Mouse (Mus musculus) embryonic facial prominence, embryonic 15.5 days (tissue): Measurements from ENCODE around the gene Cdkal1. TPM values are rescaled to one million over a fixed set of nuclear protein-coding genes. Genes with fewer than 3 reads are reported as not detected.

ENCODE experiments used
- ATAC-seq: fragments of 200-750 bp; cut with Nextera tagmentation; 2 replicates; pipeline ENCODE4 v1.8.0; 2017; ENCODE audit warnings: low read depth, moderate TSS enrichment; ENCODE audit not compliant: insufficient number of reproducible peaks, low FRiP score, low TSS enrichment
- H3K27ac ChIP-seq: fragments of 300-500 bp; sonication (generic); replicated peaks from 2 replicates; pipeline ENCODE4 v1.5.1; 2015; ENCODE audit warnings: mild to moderate bottlenecking, inconsistent platforms
- H3K27me3 ChIP-seq: fragments of 300-500 bp; sonication (generic); 2 replicates; pipeline ENCODE4 v1.6.1; 2015; ENCODE audit warnings: inconsistent platforms
- H3K36me3 ChIP-seq: fragments of 300-500 bp; sonication (generic); 2 replicates; pipeline ENCODE4 v1.6.1; 2015; ENCODE audit warnings: mild to moderate bottlenecking, inconsistent platforms
- H3K4me1 ChIP-seq: fragments of 300-500 bp; sonication (generic); 2 replicates; pipeline ENCODE4 v1.6.1; 2015; ENCODE audit warnings: inconsistent platforms
- H3K4me2 ChIP-seq: fragments of 300-500 bp; sonication (generic); replicated peaks from 2 replicates; pipeline ENCODE4 v1.6.1; 2015; ENCODE audit warnings: mild to moderate bottlenecking, inconsistent platforms
- H3K4me3 ChIP-seq: fragments of 300-500 bp; sonication (generic); replicated peaks from 2 replicates; pipeline ENCODE4 v1.5.1; 2015; ENCODE audit warnings: mild to moderate bottlenecking, inconsistent platforms
- H3K9ac ChIP-seq: fragments of 300-500 bp; sonication (generic); 2 replicates; pipeline ENCODE4 v1.6.1; 2015; ENCODE audit warnings: inconsistent platforms
- H3K9me3 ChIP-seq: fragments of 300-500 bp; sonication (generic); replicated peaks from 2 replicates; pipeline ENCODE4 v1.6.1; 2016; ENCODE audit warnings: inconsistent platforms
- WGBS: fragments of 180-500 bp; shearing (Covaris S2); methylation state at CpG from one replicate; pipeline ENCODE4 v1.1.7; 2015; 5-methylcytosine and 5-hydroxymethylcytosine counted together
- polyA plus RNA-seq: library from polyadenylated mRNA; unstranded; fragments of >200 nt; fragmentation: Nextera tagmentation; extraction: Ambion mirVana; gene quantifications from 2 replicates; pipeline ENCODE4 v1.2.1, GENCODE M21; 2015

Gene Cdkal1
- polyA plus RNA-seq, 1 experiment from 2014 or later = 31.2 TPM

GRCm38 (mm10) chr13:29497286-29497685 is 358.2 kb downstream of the Cdkal1 start:
- Histone ChIP-seq H3K4me1 (no peaks in the 10 kb centered on the region), H3K27me3 (no peaks in the 10 kb centered on the region), H3K4me2 (no peak overlapping the region), H3K36me3 (no peaks in the 10 kb centered on the region), H3K9me3 (no peaks in the 10 kb centered on the region), H3K4me3 (no peak overlapping the region), H3K9ac (no peak overlapping the region), H3K27ac (no peak overlapping the region)
- no peak for ATAC-seq
- 63% methylated on average over 7 of the region's 7 CpGs for WGBS

- 41% methylated on average over 8 of the region's 8 CpGs for WGBS
- no peaks in the 10 kb centered on the region for H3K4me1 ChIP-seq
- no peak overlapping the region for H3K9ac ChIP-seq
- no peaks in the 10 kb centered on the region for H3K27me3 ChIP-seq
- no peak overlapping the region for H3K4me3 ChIP-seq
- H3K36me3 ChIP-seq = no peaks in the 10 kb centered on the region
- no peak overlapping the region for H3K4me2 ChIP-seq
- H3K27ac ChIP-seq = no peak overlapping the region
- no peak for ATAC-seq
- no peaks in the 10 kb centered on the region for H3K9me3 ChIP-seq
These were observed 365.1 kb downstream of the Cdkal1 start for GRCm38 (mm10) chr13:29490341-29490740.

GRCm38 (mm10) chr13:29489476-29489875 is 366.0 kb downstream of the Cdkal1 start:
- no peak overlapping the region for H3K4me2 ChIP-seq
- H3K27ac ChIP-seq = no peak overlapping the region
- no peak overlapping the region for H3K9ac ChIP-seq
- WGBS = 83% methylated on average over 5 of the region's 5 CpGs
- no peak overlapping the region for H3K4me3 ChIP-seq
- H3K27me3 ChIP-seq = no peaks in the 10 kb centered on the region
- H3K36me3 ChIP-seq = no peaks in the 10 kb centered on the region
- H3K9me3 ChIP-seq = no peaks in the 10 kb centered on the region
- no peaks in the 10 kb centered on the region for H3K4me1 ChIP-seq
- no peak for ATAC-seq

- no peaks in the 10 kb centered on the region for H3K9me3 ChIP-seq
- no peak overlapping the region for H3K9ac ChIP-seq
- H3K4me2 ChIP-seq = no peak overlapping the region
- H3K4me3 ChIP-seq = no peak overlapping the region
- ATAC-seq = no peak
- no peaks in the 10 kb centered on the region for H3K36me3 ChIP-seq
- H3K27me3 ChIP-seq = no peaks in the 10 kb centered on the region
- WGBS = 69% methylated on average over 3 of the region's 3 CpGs
- H3K4me1 ChIP-seq = no peaks in the 10 kb centered on the region
- H3K27ac ChIP-seq = no peak overlapping the region
These were observed 368.8 kb downstream of the Cdkal1 start for GRCm38 (mm10) chr13:29486709-29487108.

- WGBS = 81% methylated on average over 3 of the region's 3 CpGs
- Histone ChIP-seq H3K9ac (no peak overlapping the region), H3K4me2 (no peak overlapping the region), H3K9me3 (no peaks in the 10 kb centered on the region), H3K36me3 (no peaks in the 10 kb centered on the region), H3K27me3 (no peaks in the 10 kb centered on the region), H3K4me1 (no peaks in the 10 kb centered on the region), H3K27ac (no peak overlapping the region), H3K4me3 (no peak overlapping the region)
- ATAC-seq = no peak
These were observed 371.5 kb downstream of the Cdkal1 start for GRCm38 (mm10) chr13:29483950-29484349.

- H3K36me3 ChIP-seq = no peaks in the 10 kb centered on the region
- no peak for ATAC-seq
- H3K9me3 ChIP-seq = no peaks in the 10 kb centered on the region
- no peaks in the 10 kb centered on the region for H3K27me3 ChIP-seq
- no peaks in the 10 kb centered on the region for H3K4me1 ChIP-seq
- H3K4me2 ChIP-seq = no peak overlapping the region
- H3K4me3 ChIP-seq = no peak overlapping the region
- H3K27ac ChIP-seq = no peak overlapping the region
- no peak overlapping the region for H3K9ac ChIP-seq
- WGBS = 75% methylated on average over 9 of the region's 9 CpGs
These were observed 373.2 kb downstream of the Cdkal1 start for GRCm38 (mm10) chr13:29482147-29482863.

- no peak overlapping the region for H3K27ac ChIP-seq
- 54% methylated on average over 4 of the region's 4 CpGs for WGBS
- no peak overlapping the region for H3K4me2 ChIP-seq
- no peaks in the 10 kb centered on the region for H3K9me3 ChIP-seq
- no peaks in the 10 kb centered on the region for H3K36me3 ChIP-seq
- no peak for ATAC-seq
- H3K4me3 ChIP-seq = no peak overlapping the region
- no peaks in the 10 kb centered on the region for H3K4me1 ChIP-seq
- H3K27me3 ChIP-seq = no peaks in the 10 kb centered on the region
- H3K9ac ChIP-seq = no peak overlapping the region
These were observed 379.1 kb downstream of the Cdkal1 start for GRCm38 (mm10) chr13:29476421-29476820.

GRCm38 (mm10) chr13:29474301-29474700 is 381.2 kb downstream of the Cdkal1 start:
- Histone ChIP-seq H3K9ac (no peak overlapping the region), H3K27me3 (no peaks in the 10 kb centered on the region), H3K4me3 (no peak overlapping the region), H3K4me2 (no peak overlapping the region), H3K27ac (no peak overlapping the region), H3K9me3 (no peaks in the 10 kb centered on the region), H3K36me3 (no peaks in the 10 kb centered on the region), H3K4me1 (no peaks in the 10 kb centered on the region)
- no peak for ATAC-seq
- WGBS = 73% methylated on average over 9 of the region's 9 CpGs

- WGBS = 96% methylated on average over 1 of the region's 1 CpGs
- Histone ChIP-seq H3K36me3 (no peaks in the 10 kb centered on the region), H3K9me3 (no peaks in the 10 kb centered on the region), H3K27me3 (no peaks in the 10 kb centered on the region), H3K27ac (no peak overlapping the region), H3K4me1 (no peaks in the 10 kb centered on the region), H3K4me3 (no peak overlapping the region), H3K4me2 (no peak overlapping the region), H3K9ac (no peak overlapping the region)
- ATAC-seq = no peak
These were observed 381.7 kb downstream of the Cdkal1 start for GRCm38 (mm10) chr13:29473779-29474178.

GRCm38 (mm10) chr13:29462271-29462670 is 393.2 kb downstream of the Cdkal1 start:
- no peaks in the 10 kb centered on the region for H3K9me3 ChIP-seq

GRCm38 (mm10) chr13:29460741-29461140 is 394.7 kb downstream of the Cdkal1 start:
- Histone ChIP-seq H3K4me1 (no peaks in the 10 kb centered on the region), H3K4me2 (no peak overlapping the region), H3K9ac (no peak overlapping the region), H3K27me3 (no peaks in the 10 kb centered on the region), H3K4me3 (no peak overlapping the region), H3K27ac (no peak overlapping the region), H3K9me3 (no peaks in the 10 kb centered on the region), H3K36me3 (no peaks in the 10 kb centered on the region)
- WGBS = 33% methylated on average over 5 of the region's 5 CpGs
- ATAC-seq = no peak

More at GRCm38 (mm10) chr13:29462271-29462670, 393.2 kb downstream of the Cdkal1 start:
- no peaks in the 10 kb centered on the region for H3K36me3 ChIP-seq
- H3K4me2 ChIP-seq = no peak overlapping the region
- H3K9ac ChIP-seq = no peak overlapping the region
- no peak overlapping the region for H3K27ac ChIP-seq
- no peaks in the 10 kb centered on the region for H3K27me3 ChIP-seq
- H3K4me3 ChIP-seq = no peak overlapping the region
- 85% methylated on average over 6 of the region's 6 CpGs for WGBS
- no peak for ATAC-seq
- no peaks in the 10 kb centered on the region for H3K4me1 ChIP-seq

- Histone ChIP-seq H3K4me2 (no peak overlapping the region), H3K9me3 (no peaks in the 10 kb centered on the region), H3K4me1 (no peaks in the 10 kb centered on the region), H3K27me3 (no peaks in the 10 kb centered on the region), H3K36me3 (no peaks in the 10 kb centered on the region), H3K4me3 (no peak overlapping the region), H3K27ac (no peak overlapping the region), H3K9ac (no peak overlapping the region)
- WGBS = 54% methylated on average over 1 of the region's 1 CpGs
- ATAC-seq = no peak
These were observed 397.1 kb downstream of the Cdkal1 start for GRCm38 (mm10) chr13:29458385-29458784.
